Mouse (Mus musculus) c-Kit-positive CD71-negative TER-119-negative erythroid progenitor cells, embryonic 14.5 days (primary cell): ENCODE measurements around the gene Dedd.
"Not testable (repeated sequence)": the region's sequence is repeated elsewhere in the genome, so short reads cannot be mapped to it uniquely, and the experiment has no call there.

Experiments used
- DNase-seq: peaks from one replicate; pipeline ENCODE4 v3.0.0-alpha.2; 2013; ENCODE audit warnings: low read depth

Dedd gene

GRCm38 (mm10) chr1:171319748-171320147 is 9.2 kb upstream of the Dedd start:
- DNase-seq, result no peak

GRCm38 (mm10) chr1:171320151-171320550 is 8.8 kb upstream of the Dedd start:
- no peak for DNase-seq

GRCm38 (mm10) chr1:171321415-171321814 is 7.5 kb upstream of the Dedd start:
- DNase-seq, result no peak

- no peak for DNase-seq
Observed at GRCm38 (mm10) chr1:171322012-171322411, 6.9 kb upstream of the Dedd start.

GRCm38 (mm10) chr1:171325571-171325970 is 3.4 kb upstream of the Dedd start:
- no peak for DNase-seq

- not testable (repeated sequence) for DNase-seq
Observed at GRCm38 (mm10) chr1:171326588-171326987, 2.4 kb upstream of the Dedd start.

GRCm38 (mm10) chr1:171328244-171328643 is 701 bp upstream of the Dedd start:
- no peak for DNase-seq

GRCm38 (mm10) chr1:171329433-171330215 is 679 bp downstream of the Dedd start:
- peak; percentile 62 for DNase-seq

- no peak for DNase-seq
Observed at GRCm38 (mm10) chr1:171330216-171330560, 1.2 kb downstream of the Dedd start.

- no peak for DNase-seq
Observed at GRCm38 (mm10) chr1:171342262-171343207, 13.6 kb downstream of the Dedd start.

- no peak for DNase-seq
Observed at GRCm38 (mm10) chr1:171343922-171344677, 15.2 kb downstream of the Dedd start.

- DNase-seq, result no peak
Observed at GRCm38 (mm10) chr1:171344715-171345114, 15.8 kb downstream of the Dedd start.

GRCm38 (mm10) chr1:171345225-171346094 is 16.5 kb downstream of the Dedd start, which contains the start of the genes Nit1 and Pfdn2:
Nit1 (minus strand) TSS chr1:171345646.
Pfdn2 (plus strand) TSS chr1:171345670.
- peak; percentile 78 for DNase-seq

GRCm38 (mm10) chr1:171346095-171346450 is 17.1 kb downstream of the Dedd start:
- DNase-seq, result no peak

GRCm38 (mm10) chr1:171348665-171349064 is 19.7 kb downstream of the Dedd start:
- no peak for DNase-seq

- DNase-seq, result no peak
Observed at GRCm38 (mm10) chr1:171349210-171349609, 20.3 kb downstream of the Dedd start.

GRCm38 (mm10) chr1:171355812-171356340 is 26.9 kb downstream of the Dedd start:
- DNase-seq, result no peak

GRCm38 (mm10) chr1:171356814-171357213 is 27.9 kb downstream of the Dedd start:
- DNase-seq, result no peak

GRCm38 (mm10) chr1:171358421-171358820 is 29.5 kb downstream of the Dedd start:
- DNase-seq, result no peak

- DNase-seq, result no peak
Observed at GRCm38 (mm10) chr1:171360253-171360652, 31.3 kb downstream of the Dedd start.

- peak; percentile 81 for DNase-seq
Observed at GRCm38 (mm10) chr1:171360656-171361055, 31.7 kb downstream of the Dedd start, which contains the start of gene Klhdc9. Klhdc9 (minus strand) TSS chr1:171360798.
